ENCODE assay signal across 19 mouse cellular contexts in the genomic region with DNA sequence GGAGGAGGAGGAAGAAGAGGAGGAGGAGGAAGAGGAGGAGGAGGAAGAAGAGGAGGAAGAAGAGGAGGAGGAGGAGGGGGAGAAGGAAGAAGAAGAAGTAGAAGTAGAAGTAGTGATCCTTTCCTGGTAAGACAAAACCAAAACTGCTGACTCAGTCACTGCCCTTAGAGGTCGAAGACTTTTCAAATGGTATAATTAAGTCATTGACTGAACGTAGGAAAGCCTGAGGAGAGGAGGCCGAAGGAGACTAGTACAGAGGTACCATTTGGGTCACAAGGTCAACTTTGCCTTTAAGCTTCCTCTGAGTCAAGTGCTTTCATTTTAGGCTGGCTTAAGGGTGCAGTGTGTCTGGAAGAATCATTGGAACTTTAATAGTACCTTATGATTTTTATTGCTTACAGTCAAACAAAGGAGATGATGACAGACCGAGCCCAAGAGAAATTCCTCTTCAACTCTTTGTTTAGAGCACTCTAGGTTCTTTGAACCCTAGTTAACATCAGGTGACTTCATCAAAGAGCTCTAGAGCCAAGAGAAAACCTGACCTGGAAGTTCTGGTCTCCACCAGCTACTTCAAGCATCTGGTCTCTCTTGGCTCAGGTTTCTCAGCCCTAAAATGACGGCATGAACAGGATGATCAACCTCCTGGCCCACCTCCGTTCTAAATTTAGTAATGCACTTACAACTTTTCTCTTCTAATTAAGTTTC. TPM values are rescaled to one million over a fixed set of nuclear protein-coding genes. Genes with fewer than 3 reads are reported as not detected.
DNase-seq lines count a peak whose midpoint lies in the region; ATAC-seq and TF ChIP-seq lines count a peak whose summit lies in the region.
"Had no signal": no experiment of that assay in that cellular context is flagged by ENCODE, and none has a peak within 500 bp of the region (broad histone marks: within the 10 kb centered on the region; RNA-seq: fewer than 3 reads in every experiment).

No protein-coding gene starts in this region.

- H3K4me2 ChIP-seq in liver, embryonic 13.5 days = no peak overlapping the region
- H3K4me2 ChIP-seq in liver, postnatal 0 days (ENCODE audit: low read depth, low read length) = no peak overlapping the region
- H3K4me2 ChIP-seq: embryonic facial prominence, embryonic 13.5 days; hindbrain, embryonic 12.5 days had no signal

- H3K27ac ChIP-seq in liver, embryonic 13.5 days = peak overlapping the region; percentile 62
- H3K27ac ChIP-seq in liver, postnatal 0 days (ENCODE audit: low read depth) = no peak overlapping the region
- 0 out of 2 replicates have a peak overlapping the region, but pooled peaks have one; percentile 12 for H3K27ac ChIP-seq in macrophage
- H3K27ac ChIP-seq: embryonic facial prominence, embryonic 13.5 days; forebrain, embryonic 10.5 days; hindbrain, embryonic 12.5 days; limb, embryonic 10.5 days had no signal

- TF ChIP-seq EP300 in liver, postnatal 0 days (IDR thresholded peaks at IDR 0.05; ENCODE audit: low read depth) = no peak

- no peak overlapping the region for H3K4me3 ChIP-seq in liver, embryonic 13.5 days (replicated peaks)
- H3K4me3 ChIP-seq in liver, postnatal 0 days (ENCODE audit: low read depth, low read length) = no peak overlapping the region
- H3K4me3 ChIP-seq in macrophage (ENCODE audit: inconsistent target) = no peak overlapping the region
- H3K4me3 ChIP-seq: embryonic facial prominence, embryonic 13.5 days; forebrain, embryonic 10.5 days; hindbrain, embryonic 12.5 days; limb, embryonic 10.5 days; megakaryocyte, embryonic 14.5 days had no signal

- no peaks in the 10 kb centered on the region; the same call in 1 of the 2 replicates for H3K36me3 ChIP-seq in liver, embryonic 13.5 days
- no peaks in the 10 kb centered on the region for H3K36me3 ChIP-seq in liver, postnatal 0 days (replicated peaks; ENCODE audit: insufficient read depth, low read length)
- H3K36me3 ChIP-seq in macrophage (ENCODE audit: inconsistent target) = no peaks in the 10 kb centered on the region
- H3K36me3 ChIP-seq: embryonic facial prominence, embryonic 13.5 days; hindbrain, embryonic 12.5 days; limb, embryonic 10.5 days had no signal

- peaks cover 82% of the 10 kb centered on the region for H3K4me1 ChIP-seq in liver, embryonic 13.5 days (replicated peaks)
- H3K4me1 ChIP-seq in liver, postnatal 0 days (ENCODE audit: insufficient read depth) = peaks cover 25% of the 10 kb centered on the region
- H3K4me1 ChIP-seq: hindbrain, embryonic 12.5 days; limb, embryonic 10.5 days had no signal

- H3K79me2 ChIP-seq in macrophage (ENCODE audit: inconsistent target) = no peaks in the 10 kb centered on the region

- DNase-seq in liver, embryonic 13.5 days = no peak
- no peak for DNase-seq in liver, postnatal 0 days
- DNase-seq in ES-CJ7 (ENCODE audit: low read depth, low spot score) (peak; percentile 3), MN1 (ENCODE audit: low spot score) (peak; percentile 9)
- no peak for DNase-seq in cerebellum, postnatal 10 days
- DNase-seq: adrenal gland, adult 8-10 months; cerebellum, adult 9-10 months; kidney, adult 18-20 months; kidney, postnatal 10 days; midbrain, embryonic 14.5 days; right cerebral cortex, postnatal 25 days; thymus, postnatal 4 days had no signal

- 78% methylated on average over 6 of the region's 6 CpGs for WGBS in liver, embryonic 13.5 days (ENCODE audit: insufficient replicate concordance)
- WGBS in liver, postnatal 0 days (ENCODE audit: insufficient replicate concordance) = 77% methylated on average over 6 of the region's 6 CpGs
- WGBS in macrophage (ENCODE audit: missing documents) = 60% methylated on average over 6 of the region's 6 CpGs

- no peak for TF ChIP-seq CTCF in liver, postnatal 0 days (IDR thresholded peaks at IDR 0.05; ENCODE audit: low read depth)

- no peak for ATAC-seq in liver, embryonic 13.5 days (ENCODE audit: low read depth)
- no peak for ATAC-seq in liver, postnatal 0 days
- no peak for ATAC-seq in erythroid progenitor cell, adult 5-6 weeks (replicated peaks; ENCODE audit: low FRiP score, poor library complexity, severe bottlenecking)

- peak overlapping the region; percentile 6; the same call in 1 of the 2 replicates for H3K9ac ChIP-seq in liver, embryonic 13.5 days
- H3K9ac ChIP-seq in liver, postnatal 0 days (replicated peaks) = no peak overlapping the region
- H3K9ac ChIP-seq: embryonic facial prominence, embryonic 13.5 days; hindbrain, embryonic 12.5 days had no signal

- no peaks in the 10 kb centered on the region for H3K27me3 ChIP-seq in liver, embryonic 13.5 days
- H3K27me3 ChIP-seq in liver, postnatal 0 days (ENCODE audit: insufficient read depth, low read length) = no peaks in the 10 kb centered on the region
- H3K27me3 ChIP-seq: embryonic facial prominence, embryonic 13.5 days; hindbrain, embryonic 12.5 days; megakaryocyte, embryonic 14.5 days had no signal

- no peaks in the 10 kb centered on the region for H3K9me3 ChIP-seq in liver, embryonic 13.5 days (replicated peaks)
- no peaks in the 10 kb centered on the region for H3K9me3 ChIP-seq in liver, postnatal 0 days (ENCODE audit: low read length)
- H3K9me3 ChIP-seq: embryonic facial prominence, embryonic 13.5 days; forebrain, embryonic 10.5 days; hindbrain, embryonic 12.5 days; limb, embryonic 10.5 days; megakaryocyte, embryonic 14.5 days had no signal

RNA-seq across cellular contexts. Expression of gene Lrrc8c, which starts 49.0 kb away (rescaled TPM):
- 17.5 and 23.2 TPM in 2 replicates for polyA plus RNA-seq in liver, embryonic 13.5 days (2015; fragmentation: Nextera tagmentation; extraction: Ambion mirVana)
- polyA plus RNA-seq in liver, postnatal 0 days (2015; fragmentation: Nextera tagmentation; extraction: Ambion mirVana) = 8.3 and 9.8 TPM in 2 replicates
- 10 to 100 TPM in 20 of 26 experiments, 1 to 10 TPM in 6; 4.9 to 95.4 (median 17.8) TPM for total RNA-seq in macrophage (2018; cell fraction: chromatin; rRNA removed)
- 10 to 100 TPM in 21 of 26 experiments, 1 to 10 TPM in 5; 8.1 to 51.3 (median 19.6) TPM for total RNA-seq in macrophage (2018; cell fraction: cytosol; rRNA removed)
- 10 to 100 TPM in 25 of 26 experiments, 1 to 10 TPM in 1; 9.1 to 91.4 (median 28.1) TPM for total RNA-seq in macrophage (2018; cell fraction: nucleus; rRNA removed)
- polyA plus RNA-seq in macrophage (2018) = 6.3 to 7.5 TPM (median 6.9 TPM) in 3 replicates
- 64.2 and 74.2 TPM in 2 replicates for total RNA-seq in erythroid progenitor cell, adult 5-6 weeks (2015; ENCODE audit: low replicate concordance)
- 19.6 and 22.8 TPM in 2 replicates for total RNA-seq in erythroid progenitor cell, adult 5-6 weeks (2017; ENCODE audit: low replicate concordance)

Comparison
In these comparisons a context has a peak if more than half of its experiments do, and no peak if none do; other contexts are left out.
1. DNase-seq: peak in ES-CJ7 (single experiment) and MN1 (single experiment); none in liver, embryonic 13.5 days (single experiment), liver, postnatal 0 days (single experiment) and cerebellum, postnatal 10 days (0 of 2).